In the genomic region with DNA sequence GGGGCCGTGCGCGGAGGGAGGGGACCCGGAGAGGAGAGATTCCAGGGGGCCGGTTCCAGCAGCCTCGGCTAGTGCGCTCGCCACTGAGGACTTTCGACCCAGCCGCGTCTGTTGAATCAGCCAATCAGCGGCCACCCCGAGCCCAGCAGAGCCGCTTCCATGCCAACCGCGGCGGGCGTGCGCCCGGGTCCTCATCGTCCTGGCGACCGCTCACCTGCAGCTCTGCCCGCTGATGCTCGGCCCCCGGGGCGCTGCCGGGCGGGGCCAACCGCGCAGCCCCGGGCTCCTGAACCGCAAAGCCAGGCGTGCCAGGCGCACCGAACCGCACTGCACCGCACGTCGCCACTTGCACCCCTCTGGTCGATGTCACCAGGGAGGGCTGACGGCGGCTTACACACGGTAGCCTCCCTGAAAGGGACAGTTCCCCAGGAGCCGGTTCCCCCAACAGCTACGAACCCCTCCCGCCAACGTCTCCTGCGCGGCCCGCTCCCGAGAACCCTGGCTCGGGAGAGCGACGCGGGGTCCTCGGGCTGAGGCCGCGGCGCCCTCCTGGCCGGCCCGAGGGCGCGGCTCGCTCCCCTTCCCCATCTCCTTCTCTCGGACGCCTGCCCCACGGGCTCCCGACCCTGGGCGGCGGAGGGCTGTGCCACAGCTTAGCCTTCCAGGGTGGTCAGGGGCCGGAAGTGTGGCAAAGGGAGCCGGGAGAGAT, we compare ENCODE assay signal across 9 mouse cellular contexts. TPM values are rescaled to one million over a fixed set of nuclear protein-coding genes. Genes with fewer than 3 reads are reported as not detected.
DNase-seq lines count a peak whose midpoint lies in the region; ATAC-seq lines count a peak whose summit lies in the region.
"Had no signal": no experiment of that assay in that cellular context is flagged by ENCODE, and none has a peak within 500 bp of the region (broad histone marks: within the 10 kb centered on the region; RNA-seq: fewer than 3 reads in every experiment).

Gene Ccna1 (minus strand): TSS at position 464 of the 709 bp plus-strand sequence.

- H3K9me3 ChIP-seq in forebrain, embryonic 12.5 days = no peaks in the 10 kb centered on the region
- no peaks in the 10 kb centered on the region for H3K9me3 ChIP-seq in heart, embryonic 14.5 days (ENCODE audit: control insufficient read depth, low read length)
- no peaks in the 10 kb centered on the region for H3K9me3 ChIP-seq in kidney, embryonic 16.5 days (ENCODE audit: low read length)
- no peaks in the 10 kb centered on the region for H3K9me3 ChIP-seq in liver, embryonic 11.5 days (ENCODE audit: control insufficient read depth, low read length)
- no peaks in the 10 kb centered on the region for H3K9me3 ChIP-seq in neural tube, embryonic 12.5 days

- no peak within 1 kb of the TSS for H3K27ac ChIP-seq in forebrain, embryonic 12.5 days
- H3K27ac ChIP-seq in heart, embryonic 14.5 days (replicated peaks in 1 of 2; ENCODE audit: control insufficient read depth in 1 of 2, insufficient read depth in 1 of 2, low read depth in 2 of 2, low read length in 2 of 2) = no peak within 1 kb of the TSS
- H3K27ac ChIP-seq in kidney, embryonic 16.5 days (ENCODE audit: low read length) = no peak within 1 kb of the TSS
- no peak within 1 kb of the TSS for H3K27ac ChIP-seq in liver, embryonic 11.5 days (ENCODE audit: low read depth, low read length)
- no peak within 1 kb of the TSS for H3K27ac ChIP-seq in neural tube, embryonic 12.5 days
- H3K27ac ChIP-seq: macrophage had no signal

- H3K9ac ChIP-seq in forebrain, embryonic 12.5 days = peak within 1 kb of the TSS; percentile 69
- H3K9ac ChIP-seq in heart, embryonic 14.5 days (ENCODE audit: low read length) = peak within 1 kb of the TSS; percentile 61
- peak within 1 kb of the TSS; percentile 45 for H3K9ac ChIP-seq in kidney, embryonic 16.5 days (replicated peaks; ENCODE audit: low read length)
- H3K9ac ChIP-seq in liver, embryonic 11.5 days (ENCODE audit: low read depth, low read length) = no peak within 1 kb of the TSS
- peak within 1 kb of the TSS; percentile 64 for H3K9ac ChIP-seq in neural tube, embryonic 12.5 days

- peaks cover 16% of the 10 kb centered on the region for H3K4me1 ChIP-seq in forebrain, embryonic 12.5 days
- peaks cover 5 to 7% of the 10 kb centered on the region in 2 experiments; a peak in 1 of 4 replicates for H3K4me1 ChIP-seq in heart, embryonic 14.5 days (ENCODE audit: control insufficient read depth in 2 of 2, insufficient read depth in 2 of 2, low read length in 2 of 2)
- peaks cover 8% of the 10 kb centered on the region for H3K4me1 ChIP-seq in kidney, embryonic 16.5 days (ENCODE audit: insufficient read depth, low read length)
- H3K4me1 ChIP-seq in liver, embryonic 11.5 days (replicated peaks; ENCODE audit: control insufficient read depth, insufficient read depth, low read length) = no peaks in the 10 kb centered on the region; the same call in none of the 2 replicates
- peaks cover 11% of the 10 kb centered on the region for H3K4me1 ChIP-seq in neural tube, embryonic 12.5 days

- under 1% methylated on average over 72 of the region's 73 CpGs for whole genome bisulfite sequencing in forebrain, embryonic 12.5 days
- WGBS in heart, embryonic 14.5 days = 0% methylated on average over 62 of the region's 73 CpGs
- under 1% methylated on average over 67 of the region's 73 CpGs for WGBS in kidney, embryonic 16.5 days
- 1% methylated on average over 72 of the region's 73 CpGs for WGBS in liver, embryonic 11.5 days
- WGBS in neural tube, embryonic 12.5 days = under 1% methylated on average over 73 of the region's 73 CpGs

- peak within 1 kb of the TSS; percentile 96 for H3K4me2 ChIP-seq in forebrain, embryonic 12.5 days
- peak within 1 kb of the TSS; percentile 99 for H3K4me2 ChIP-seq in heart, embryonic 14.5 days (ENCODE audit: low read length)
- peak within 1 kb of the TSS; percentile 76 for H3K4me2 ChIP-seq in kidney, embryonic 16.5 days (replicated peaks; ENCODE audit: low read depth, low read length)
- H3K4me2 ChIP-seq in liver, embryonic 11.5 days = peak within 1 kb of the TSS; percentile 66
- H3K4me2 ChIP-seq in neural tube, embryonic 12.5 days (replicated peaks) = peak within 1 kb of the TSS; percentile 99

- peak; percentile 96 for ATAC-seq in forebrain, embryonic 12.5 days (ENCODE audit: low FRiP score)
- ATAC-seq in heart, embryonic 14.5 days (ENCODE audit: insufficient number of reproducible peaks, insufficient read depth, low FRiP score, low read depth) = peak; percentile 83
- ATAC-seq in kidney, embryonic 16.5 days (ENCODE audit: low FRiP score, low TSS enrichment) = peak; percentile 97
- peak; percentile 74 for ATAC-seq in liver, embryonic 11.5 days (replicated peaks; ENCODE audit: low FRiP score)
- ATAC-seq in neural tube, embryonic 12.5 days (ENCODE audit: low FRiP score, low read depth) = peak; percentile 98

- peak within 1 kb of the TSS; percentile 64 for H3K4me3 ChIP-seq in forebrain, embryonic 12.5 days (replicated peaks)
- peak within 1 kb of the TSS; percentile 58 to 62 for H3K4me3 ChIP-seq in heart, embryonic 14.5 days (ENCODE audit: control insufficient read depth in 1 of 2, insufficient read depth in 1 of 2, low read depth in 1 of 2, low read length in 2 of 2)
- peak within 1 kb of the TSS; percentile 56 for H3K4me3 ChIP-seq in kidney, embryonic 16.5 days (ENCODE audit: low read length)
- H3K4me3 ChIP-seq in liver, embryonic 11.5 days (ENCODE audit: low read depth, low read length) = peak within 1 kb of the TSS; percentile 49
- H3K4me3 ChIP-seq in neural tube, embryonic 12.5 days = peak within 1 kb of the TSS; percentile 59

- no peaks in the 10 kb centered on the region for H3K36me3 ChIP-seq in forebrain, embryonic 12.5 days (replicated peaks)
- no peaks in the 10 kb centered on the region for H3K36me3 ChIP-seq in heart, embryonic 14.5 days (ENCODE audit: control insufficient read depth, insufficient read depth, low read length)
- no peaks in the 10 kb centered on the region for H3K36me3 ChIP-seq in kidney, embryonic 16.5 days (ENCODE audit: insufficient read depth, low read length)
- H3K36me3 ChIP-seq in liver, embryonic 11.5 days (ENCODE audit: control insufficient read depth, insufficient read depth, low read length) = no peaks in the 10 kb centered on the region
- no peaks in the 10 kb centered on the region for H3K36me3 ChIP-seq in neural tube, embryonic 12.5 days

- H3K27me3 ChIP-seq in forebrain, embryonic 12.5 days = peaks cover 42% of the 10 kb centered on the region
- H3K27me3 ChIP-seq in heart, embryonic 14.5 days (ENCODE audit: control insufficient read depth, insufficient read depth, low read length) = peaks cover 32% of the 10 kb centered on the region
- peaks cover 18% of the 10 kb centered on the region for H3K27me3 ChIP-seq in kidney, embryonic 16.5 days (ENCODE audit: insufficient read depth, low read length)
- peaks cover 33% of the 10 kb centered on the region for H3K27me3 ChIP-seq in liver, embryonic 11.5 days (replicated peaks; ENCODE audit: control insufficient read depth, insufficient read depth, low read length)
- peaks cover 22% of the 10 kb centered on the region for H3K27me3 ChIP-seq in neural tube, embryonic 12.5 days (replicated peaks)

- peak; percentile 67 for DNase-seq in layer of hippocampus, adult 11-12 months (ENCODE audit: low spot score)
- no peak for DNase-seq in layer of hippocampus, adult 9-10 months (ENCODE audit: low spot score)
- DNase-seq in liver, embryonic 11.5 days (ENCODE audit: low spot score) = peak; percentile 62
- peak; percentile 4 for DNase-seq in thymus, postnatal 25 days

RNA-seq across cellular contexts. Expression of gene Ccna1, which starts in this region (rescaled TPM):
- polyA plus RNA-seq in forebrain, embryonic 12.5 days (2016; fragmentation: Nextera tagmentation; extraction: Ambion mirVana) = 3.2 and 6.0 TPM in 2 replicates
- polyA plus RNA-seq in heart, embryonic 14.5 days (2014; fragmentation: Nextera tagmentation; extraction: Ambion mirVana) = 1.5 and 2.4 TPM in 2 replicates
- polyA plus RNA-seq in kidney, embryonic 16.5 days (2015; fragmentation: Nextera tagmentation; extraction: Ambion mirVana) = 1.1 and 3.1 TPM in 2 replicates
- polyA plus RNA-seq in liver, embryonic 11.5 days (2014; fragmentation: Nextera tagmentation; extraction: Ambion mirVana) = 0.79 and 2.4 TPM in 2 replicates
- 1.8 and 2.0 TPM in 2 replicates for polyA plus RNA-seq in neural tube, embryonic 12.5 days (2016; fragmentation: Nextera tagmentation; extraction: Ambion mirVana)
- polyA plus RNA-seq: macrophage had no signal
